Comparison of ENCODE assay signal across 10 mouse cellular contexts in genomic region chr8:123763355-123763754, GRCm38 (mm10). TPM values are rescaled to one million over a fixed set of nuclear protein-coding genes. Genes with fewer than 3 reads are reported as not detected.
DNase-seq lines count a peak whose midpoint lies in the region; ATAC-seq and TF ChIP-seq lines count a peak whose summit lies in the region.
"Had no signal": no experiment of that assay in that cellular context is flagged by ENCODE, and none has a peak within 500 bp of the region (broad histone marks: within the 10 kb centered on the region; RNA-seq: fewer than 3 reads in every experiment).

No protein-coding gene starts in this region.

- peak; percentile 74 for TF ChIP-seq EP300 in lung, postnatal 0 days (IDR thresholded peaks at IDR 0.05)

- H3K4me3 ChIP-seq in hindbrain, embryonic 14.5 days (replicated peaks; ENCODE audit: low read length): no peak overlapping the region
- H3K4me3 ChIP-seq in hindbrain, embryonic 11.5 days (ENCODE audit: low read depth, low read length): no peak overlapping the region
- H3K4me3 ChIP-seq in lung, postnatal 0 days (ENCODE audit: low read depth, low read length): no peak overlapping the region
- H3K4me3 ChIP-seq: erythroblast, embryonic 14.5 days; hindbrain, embryonic 10.5 days; liver, embryonic 12.5 days had no signal

- no peak overlapping the region for H3K27ac ChIP-seq in hindbrain, embryonic 14.5 days
- no peak overlapping the region for H3K27ac ChIP-seq in hindbrain, embryonic 11.5 days (ENCODE audit: low read depth, low read length)
- peak overlapping the region; percentile 47 for H3K27ac ChIP-seq in lung, postnatal 0 days (ENCODE audit: low read length)
- H3K27ac ChIP-seq: hindbrain, embryonic 10.5 days; liver, embryonic 12.5 days had no signal

- H3K36me3 ChIP-seq in hindbrain, embryonic 14.5 days (replicated peaks; ENCODE audit: control insufficient read depth, insufficient read depth): no peaks in the 10 kb centered on the region
- H3K36me3 ChIP-seq in hindbrain, embryonic 11.5 days (ENCODE audit: control insufficient read depth, insufficient read depth, low read length): no peaks in the 10 kb centered on the region
- no peaks in the 10 kb centered on the region for H3K36me3 ChIP-seq in lung, postnatal 0 days (ENCODE audit: insufficient read depth, low read length)
- H3K36me3 ChIP-seq: hindbrain, embryonic 10.5 days; liver, embryonic 12.5 days had no signal

- no peak overlapping the region for H3K4me2 ChIP-seq in hindbrain, embryonic 14.5 days (replicated peaks)
- no peak overlapping the region for H3K4me2 ChIP-seq in hindbrain, embryonic 11.5 days (replicated peaks; ENCODE audit: low read depth, low read length)
- no peak overlapping the region for H3K4me2 ChIP-seq in lung, postnatal 0 days (replicated peaks; ENCODE audit: low read depth, low read length)
- H3K4me2 ChIP-seq: liver, embryonic 12.5 days had no signal

- TF ChIP-seq CTCF in lung, postnatal 0 days (IDR thresholded peaks at IDR 0.05): no peak

- peak; percentile 50 for DNase-seq in hindbrain, embryonic 14.5 days (ENCODE audit: low spot score)
- DNase-seq in hindbrain, embryonic 11.5 days (ENCODE audit: low spot score): no peak
- DNase-seq in 416B (ENCODE audit: low read depth) (peak; percentile 85), adipocyte (ENCODE audit: low spot score) (peak; percentile 83)
- peak; percentile 96 for DNase-seq in lung, postnatal 0 days (ENCODE audit: low spot score)
- DNase-seq in embryo, embryonic 10 days (ENCODE audit: low spot score): no peak
- no peak for DNase-seq in layer of hippocampus, postnatal 14 days (ENCODE audit: low spot score in 2 of 2)

- ATAC-seq in hindbrain, embryonic 14.5 days (ENCODE audit: low FRiP score): no peak
- no peak for ATAC-seq in hindbrain, embryonic 11.5 days (ENCODE audit: low FRiP score)
- ATAC-seq in lung, postnatal 0 days: peak; percentile 78
- ATAC-seq: liver, embryonic 12.5 days had no signal

- H3K9ac ChIP-seq in hindbrain, embryonic 14.5 days: no peak overlapping the region
- H3K9ac ChIP-seq in hindbrain, embryonic 11.5 days (ENCODE audit: low read depth, low read length): no peak overlapping the region
- no peak overlapping the region for H3K9ac ChIP-seq in lung, postnatal 0 days (replicated peaks; ENCODE audit: low read depth)
- H3K9ac ChIP-seq: liver, embryonic 12.5 days had no signal

- no peaks in the 10 kb centered on the region for H3K27me3 ChIP-seq in hindbrain, embryonic 14.5 days (ENCODE audit: control insufficient read depth, insufficient read depth, low read length)
- no peaks in the 10 kb centered on the region for H3K27me3 ChIP-seq in hindbrain, embryonic 11.5 days (ENCODE audit: control insufficient read depth, insufficient read depth, low read length)
- no peaks in the 10 kb centered on the region for H3K27me3 ChIP-seq in lung, postnatal 0 days (replicated peaks; ENCODE audit: insufficient read depth, low read length)

- H3K9me3 ChIP-seq in hindbrain, embryonic 14.5 days (ENCODE audit: control insufficient read depth, low read length): no peaks in the 10 kb centered on the region
- no peaks in the 10 kb centered on the region for H3K9me3 ChIP-seq in hindbrain, embryonic 11.5 days (ENCODE audit: control insufficient read depth, low read length)
- H3K9me3 ChIP-seq in lung, postnatal 0 days (ENCODE audit: low read length): no peaks in the 10 kb centered on the region
- H3K9me3 ChIP-seq: hindbrain, embryonic 10.5 days; liver, embryonic 12.5 days had no signal

- H3K4me1 ChIP-seq in hindbrain, embryonic 14.5 days (replicated peaks; ENCODE audit: control insufficient read depth, insufficient read depth, low read length): peaks cover 25% of the 10 kb centered on the region; the same call in 1 of the 2 replicates
- H3K4me1 ChIP-seq in hindbrain, embryonic 11.5 days (replicated peaks; ENCODE audit: control insufficient read depth, insufficient read depth, low read length): no peaks in the 10 kb centered on the region
- H3K4me1 ChIP-seq in lung, postnatal 0 days (ENCODE audit: insufficient read depth, low read depth, low read length): peaks cover 8% of the 10 kb centered on the region; the same call in 1 of the 2 replicates

- 65% methylated on average over 7 of the region's 7 CpGs for WGBS in hindbrain, embryonic 14.5 days
- WGBS in hindbrain, embryonic 11.5 days: 82% methylated on average over 7 of the region's 7 CpGs
- WGBS in lung, postnatal 0 days: 16% methylated on average over 7 of the region's 7 CpGs

RNA-seq across cellular contexts. Expression of gene Rab4a, which starts 42.4 kb away (rescaled TPM):
- polyA plus RNA-seq in hindbrain, embryonic 14.5 days (2014; fragmentation: Nextera tagmentation; extraction: Ambion mirVana): 79.1 and 82.7 TPM in 2 replicates
- polyA plus RNA-seq in hindbrain, embryonic 11.5 days (2014; fragmentation: Nextera tagmentation; extraction: Ambion mirVana): 64.3 and 68.7 TPM in 2 replicates
- polyA plus RNA-seq in lung, postnatal 0 days (2015; fragmentation: Nextera tagmentation; extraction: Ambion mirVana): 27.9 and 32.1 TPM in 2 replicates
- 10 to 100 TPM; 45.5 to 46.8 TPM for total RNA-seq in layer of hippocampus, postnatal 14 days (2021)

Comparison
In these comparisons a context has a peak if more than half of its experiments do, and no peak if none do; other contexts are left out.
1. DNase-seq: peak in hindbrain, embryonic 14.5 days (single experiment), 416B (single experiment), adipocyte (single experiment) and lung, postnatal 0 days (single experiment); none in hindbrain, embryonic 11.5 days (single experiment), embryo, embryonic 10 days (single experiment) and layer of hippocampus, postnatal 14 days (0 of 2).